Mouse (Mus musculus): Measurements from ENCODE around the gene Ptcd2. TPM values are rescaled to one million over a fixed set of nuclear protein-coding genes. Genes with fewer than 3 reads are reported as not detected.

Gene Ptcd2
- polyA plus RNA-seq, 2 experiments = 13.3 to 28.4 TPM

GRCm38 (mm10) chr13:99356428-99357265 is 12.1 kb upstream of the Ptcd2 start:
- Histone ChIP-seq H3K4me3 (ENCODE audit: insufficient read depth in 1 of 2, low read depth in 2 of 2, low read length in 2 of 2) (no peak overlapping the region), H3K27ac (no peak overlapping the region), H3K4me1 (replicated peaks; ENCODE audit: control insufficient read depth in 2 of 2, insufficient read depth in 2 of 2, low read length in 1 of 2) (peaks cover 4 to 5% of the 10 kb centered on the region in 2 experiments; a peak in 3 of 4 replicates), H3K36me3 (replicated peaks; ENCODE audit: control insufficient read depth, insufficient read depth, low read depth) (no peaks in the 10 kb centered on the region; the same call in none of the 2 replicates), H3K9me3 (ENCODE audit: control insufficient read depth, low read length) (no peaks in the 10 kb centered on the region), H3K27me3 (ENCODE audit: control insufficient read depth, insufficient read depth, low read length) (no peaks in the 10 kb centered on the region), H3K4me2 (ENCODE audit: low read depth) (no peak overlapping the region), H3K9ac (replicated peaks) (no peak overlapping the region)
- TF ChIP-seq CTCF (IDR thresholded peaks at IDR 0.05; ENCODE audit: low read depth) (peak; percentile 14; the same call in 1 of the 2 replicates), EP300 (IDR thresholded peaks at IDR 0.05; ENCODE audit: low read depth) (no peak)
- 55% methylated on average over 9 of the region's 9 CpGs for WGBS (ENCODE audit: insufficient replicate concordance)
- ATAC-seq (ENCODE audit: insufficient read depth) (no peak), DNase-seq (ENCODE audit: low read depth in 3 of 3, low spot score in 3 of 3) (no peak)

GRCm38 (mm10) chr13:99355861-99356260 is 11.4 kb upstream of the Ptcd2 start:
- H3K9ac ChIP-seq (replicated peaks) = no peak overlapping the region
- no peaks in the 10 kb centered on the region; the same call in none of the 2 replicates for H3K36me3 ChIP-seq (replicated peaks; ENCODE audit: control insufficient read depth, insufficient read depth, low read depth)
- TF ChIP-seq EP300 (IDR thresholded peaks at IDR 0.05; ENCODE audit: low read depth) (no peak), CTCF (IDR thresholded peaks at IDR 0.05; ENCODE audit: low read depth) (no peak)
- peaks cover 4 to 5% of the 10 kb centered on the region in 2 experiments; a peak in 3 of 4 replicates for H3K4me1 ChIP-seq (replicated peaks; ENCODE audit: control insufficient read depth in 2 of 2, insufficient read depth in 2 of 2, low read length in 1 of 2)
- H3K4me3 ChIP-seq (ENCODE audit: insufficient read depth in 1 of 2, low read depth in 2 of 2, low read length in 2 of 2) = no peak overlapping the region
- ATAC-seq (ENCODE audit: insufficient read depth) = no peak
- no peak for DNase-seq (ENCODE audit: low read depth in 3 of 3, low spot score in 3 of 3)
- no peak overlapping the region for H3K4me2 ChIP-seq (ENCODE audit: low read depth)
- no peaks in the 10 kb centered on the region for H3K27me3 ChIP-seq (ENCODE audit: control insufficient read depth, insufficient read depth, low read length)
- 75% methylated on average over 7 of the region's 7 CpGs for WGBS (ENCODE audit: insufficient replicate concordance)
- no peaks in the 10 kb centered on the region for H3K9me3 ChIP-seq (ENCODE audit: control insufficient read depth, low read length)
- no peak overlapping the region for H3K27ac ChIP-seq

GRCm38 (mm10) chr13:99355072-99355471 is 10.6 kb upstream of the Ptcd2 start:
- TF ChIP-seq CTCF (IDR thresholded peaks at IDR 0.05; ENCODE audit: low read depth) (no peak), EP300 (IDR thresholded peaks at IDR 0.05; ENCODE audit: low read depth) (no peak)

GRCm38 (mm10) chr13:99353490-99353851 is 9.0 kb upstream of the Ptcd2 start:
- 0 out of 2 replicates have a peak, but pooled peaks have one; percentile 15 for ATAC-seq (ENCODE audit: insufficient read depth)
- peak overlapping the region; percentile 57 for H3K9ac ChIP-seq (replicated peaks)
- WGBS (ENCODE audit: insufficient replicate concordance) = 24% methylated on average over 7 of the region's 7 CpGs

More at GRCm38 (mm10) chr13:99355072-99355471, 10.6 kb upstream of the Ptcd2 start:
- no peaks in the 10 kb centered on the region; the same call in none of the 2 replicates for H3K36me3 ChIP-seq (replicated peaks; ENCODE audit: control insufficient read depth, insufficient read depth, low read depth)
- no peak overlapping the region for H3K4me2 ChIP-seq (ENCODE audit: low read depth)
- H3K4me3 ChIP-seq (ENCODE audit: insufficient read depth in 1 of 2, low read depth in 2 of 2, low read length in 2 of 2) = no peak overlapping the region
- H3K27ac ChIP-seq = no peak overlapping the region
- ATAC-seq (ENCODE audit: insufficient read depth) (no peak), DNase-seq (ENCODE audit: low read depth in 3 of 3, low spot score in 3 of 3) (no peak)
- H3K9ac ChIP-seq (replicated peaks) = no peak overlapping the region
- H3K9me3 ChIP-seq (ENCODE audit: control insufficient read depth, low read length) = no peaks in the 10 kb centered on the region
- 71% methylated on average over 6 of the region's 6 CpGs for WGBS (ENCODE audit: insufficient replicate concordance)
- peaks cover 4 to 5% of the 10 kb centered on the region in 2 experiments; a peak in 3 of 4 replicates for H3K4me1 ChIP-seq (replicated peaks; ENCODE audit: control insufficient read depth in 2 of 2, insufficient read depth in 2 of 2, low read length in 1 of 2)
- H3K27me3 ChIP-seq (ENCODE audit: control insufficient read depth, insufficient read depth, low read length) = no peaks in the 10 kb centered on the region

More at GRCm38 (mm10) chr13:99353490-99353851, 9.0 kb upstream of the Ptcd2 start:
- Histone ChIP-seq H3K9me3 (ENCODE audit: control insufficient read depth, low read length) (no peaks in the 10 kb centered on the region), H3K4me3 (ENCODE audit: insufficient read depth in 1 of 2, low read depth in 2 of 2, low read length in 2 of 2) (peak overlapping the region; percentile 51 to 53), H3K4me1 (replicated peaks; ENCODE audit: control insufficient read depth in 2 of 2, insufficient read depth in 2 of 2, low read length in 1 of 2) (peaks cover 4 to 5% of the 10 kb centered on the region in 2 experiments; a peak in 3 of 4 replicates), H3K4me2 (ENCODE audit: low read depth) (peak overlapping the region; percentile 87), H3K27me3 (ENCODE audit: control insufficient read depth, insufficient read depth, low read length) (no peaks in the 10 kb centered on the region), H3K27ac (peak overlapping the region; percentile 56), H3K36me3 (replicated peaks; ENCODE audit: control insufficient read depth, insufficient read depth, low read depth) (no peaks in the 10 kb centered on the region; the same call in none of the 2 replicates)
- DNase-seq (ENCODE audit: low read depth in 3 of 3, low spot score in 3 of 3) = no peak
- TF ChIP-seq CTCF (IDR thresholded peaks at IDR 0.05; ENCODE audit: low read depth) (no peak), EP300 (IDR thresholded peaks at IDR 0.05; ENCODE audit: low read depth) (no peak)
